Mouse (Mus musculus) layer of hippocampus, adult 11-12 months (tissue): ENCODE measurements at regions not wholly inside any gene's neighbourhood (a gene's known extent, or its start where the extent isn't known, plus 50 kb on each side); places are given as distances from the start of the nearest gene placed in this dataset.

ENCODE experiments used
- DNase-seq: peaks from one replicate; pipeline ENCODE4 v3.0.0; 2022; ENCODE audit warnings: low spot score

- no peak for DNase-seq
Observed at GRCm38 (mm10) chr1:77048720-77049406, 466.0 kb downstream of the Epha4 start.

GRCm38 (mm10) chr1:77051239-77051638, 463.6 kb downstream of the Epha4 start:
- no peak for DNase-seq

- no peak for DNase-seq
Observed at GRCm38 (mm10) chr1:77053837-77054540, 460.9 kb downstream of the Epha4 start.

- DNase-seq = no peak
Observed at GRCm38 (mm10) chr1:77062468-77062867, 452.4 kb downstream of the Epha4 start.

GRCm38 (mm10) chr1:77073071-77073470, 441.8 kb downstream of the Epha4 start:
- DNase-seq = no peak

GRCm38 (mm10) chr1:77074926-77075885, 439.7 kb downstream of the Epha4 start:
- no peak for DNase-seq

- no peak for DNase-seq
Observed at GRCm38 (mm10) chr1:77080767-77081166, 434.1 kb downstream of the Epha4 start.

- no peak for DNase-seq
Observed at GRCm38 (mm10) chr1:77081660-77082059, 433.2 kb downstream of the Epha4 start.

- no peak for DNase-seq
Observed at GRCm38 (mm10) chr1:77082410-77082809, 432.5 kb downstream of the Epha4 start.

GRCm38 (mm10) chr1:77093551-77093950, 421.3 kb downstream of the Epha4 start:
- no peak for DNase-seq

- DNase-seq = no peak
Observed at GRCm38 (mm10) chr1:77101726-77102272, 413.1 kb downstream of the Epha4 start.

- no peak for DNase-seq
Observed at GRCm38 (mm10) chr1:77102421-77103133, 412.3 kb downstream of the Epha4 start.

GRCm38 (mm10) chr1:77109861-77110785, 404.8 kb downstream of the Epha4 start:
- no peak for DNase-seq

GRCm38 (mm10) chr1:77128411-77128810, 386.5 kb downstream of the Epha4 start:
- no peak for DNase-seq

GRCm38 (mm10) chr1:77137663-77138062, 377.2 kb downstream of the Epha4 start:
- DNase-seq = no peak

GRCm38 (mm10) chr1:77140906-77141305, 374.0 kb downstream of the Epha4 start:
- no peak for DNase-seq

- no peak for DNase-seq
Observed at GRCm38 (mm10) chr1:77148052-77148451, 366.8 kb downstream of the Epha4 start.

GRCm38 (mm10) chr1:77168316-77168715, 346.6 kb downstream of the Epha4 start:
- DNase-seq = no peak

- no peak for DNase-seq
Observed at GRCm38 (mm10) chr1:77172463-77172862, 342.4 kb downstream of the Epha4 start.

GRCm38 (mm10) chr1:77174801-77175200, 340.1 kb downstream of the Epha4 start:
- no peak for DNase-seq
